ENCODE assay signal across 8 mouse cellular contexts in the genomic region with DNA sequence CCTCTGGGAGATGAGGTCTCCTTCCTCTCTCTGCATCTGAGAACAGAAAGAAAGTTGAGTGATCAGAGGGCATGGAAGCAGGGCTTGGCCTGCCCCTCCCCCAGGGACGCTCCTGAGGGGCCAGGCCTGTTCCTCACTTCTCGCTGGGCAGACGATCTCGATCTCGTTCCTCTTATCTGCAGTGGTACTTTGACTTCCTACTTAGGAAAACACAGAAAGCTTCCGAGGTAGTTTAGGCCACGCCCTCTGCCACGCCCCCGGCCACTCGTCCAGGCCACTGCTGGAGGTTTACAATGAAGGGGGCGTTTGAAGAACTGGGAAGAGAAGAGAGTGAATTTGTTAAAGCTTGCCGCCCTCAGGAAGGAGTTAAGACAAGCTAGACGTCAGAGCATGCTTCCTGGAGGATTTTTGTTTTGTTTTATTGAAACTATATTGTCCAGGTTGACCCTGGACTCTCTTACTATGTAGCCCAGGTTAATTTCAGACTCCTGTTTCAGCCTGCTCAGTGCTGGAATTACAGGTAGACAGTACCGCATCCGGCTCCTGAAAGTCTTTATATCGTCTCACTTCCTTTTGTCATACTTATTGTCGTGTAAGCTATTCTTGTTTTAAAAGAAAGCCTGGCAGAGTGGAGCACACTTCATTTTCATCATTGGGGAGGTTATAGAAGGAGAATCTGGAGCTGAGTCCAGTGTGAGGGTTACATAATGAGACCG. TPM values are rescaled to one million over a fixed set of nuclear protein-coding genes. Genes with fewer than 3 reads are reported as not detected.
A peak's percentile ranks its signal among the peaks of the same experiment; 100 is the strongest.
DNase-seq lines count a peak whose midpoint lies in the region; ATAC-seq and TF ChIP-seq lines count a peak whose summit lies in the region.

No protein-coding gene starts in this region.

- TF ChIP-seq POLR2A in MEL (IDR thresholded peaks at IDR 0.05; ENCODE audit: control insufficient read depth in 1 of 2, insufficient read depth in 1 of 2, low read depth in 1 of 2, low read length in 2 of 2, poor library complexity in 1 of 2) = peak in 1 of 2 experiments; percentile 37; a peak in 1 of 4 replicates
- TF ChIP-seq POLR2A in brain, embryonic 14.5 days (IDR thresholded peaks at IDR 0.05; ENCODE audit: borderline replicate concordance, extremely low read depth, insufficient read depth, insufficient read length, poor library complexity, severe bottlenecking) = no peak
- TF ChIP-seq POLR2A in lung, adult 2 months (IDR thresholded peaks at IDR 0.05; ENCODE audit: borderline replicate concordance, extremely low read depth, low read depth, low read length) = no peak

- no peak for TF ChIP-seq RAD21 in MEL (IDR thresholded peaks at IDR 0.05; ENCODE audit: low read depth, low read length)

- H3K4me2 ChIP-seq in intestine, embryonic 15.5 days (replicated peaks) = peak overlapping the region; percentile 51
- H3K4me2 ChIP-seq in neural tube, embryonic 12.5 days (replicated peaks) = peak overlapping the region; percentile 55

- no peak for TF ChIP-seq CTCF in MEL (IDR thresholded peaks at IDR 0.05 in 2 of 3, conservative IDR thresholded peaks at IDR 0.05 in 1 of 3; ENCODE audit: control insufficient read depth in 1 of 3, insufficient read depth in 1 of 3, low read depth in 2 of 3, low read length in 3 of 3, poor library complexity in 1 of 3, severe bottlenecking in 1 of 3)
- TF ChIP-seq CTCF in brain, embryonic 14.5 days (IDR thresholded peaks at IDR 0.05; ENCODE audit: borderline replicate concordance, extremely low read depth, insufficient read depth, insufficient read length) = no peak
- no peak for TF ChIP-seq CTCF in lung, adult 2 months (IDR thresholded peaks at IDR 0.05; ENCODE audit: insufficient read depth, low read length)

- intact Hi-C loops in gastrocnemius, postnatal 36 days (cut with DNase I) = no loop called here

- ATAC-seq in intestine, embryonic 15.5 days = peak; percentile 90
- ATAC-seq in neural tube, embryonic 12.5 days (ENCODE audit: low FRiP score, low read depth) = no peak

- H3K36me3 ChIP-seq in MEL (ENCODE audit: control insufficient read depth in 1 of 2, insufficient read depth in 2 of 2, low read length in 2 of 2) = peaks cover 0 to 18% of the 10 kb centered on the region in 2 experiments; a peak in 2 of 4 replicates
- H3K36me3 ChIP-seq in intestine, embryonic 15.5 days = no peaks in the 10 kb centered on the region
- no peaks in the 10 kb centered on the region for H3K36me3 ChIP-seq in neural tube, embryonic 12.5 days

- peak; percentile 88 for DNase-seq in MEL (ENCODE audit: low read depth, low spot score)
- DNase-seq in brain, embryonic 14.5 days (ENCODE audit: low read depth) = peak; percentile 50
- peak; percentile 26 to 28 for DNase-seq in gastrocnemius, postnatal 36 days
- peak; percentile 40 for DNase-seq in lung, adult 2 months
- no peak for DNase-seq in left cerebral cortex, adult 11 months (ENCODE audit: low spot score)
- DNase-seq in cerebellum, adult 9-11 months = no peak

- 12% methylated on average over 18 of the region's 18 CpGs for WGBS in intestine, embryonic 15.5 days
- 11% methylated on average over 18 of the region's 18 CpGs for WGBS in lung, adult 2 months
- 17% methylated on average over 18 of the region's 18 CpGs for WGBS in neural tube, embryonic 12.5 days

- H3K79me2 ChIP-seq in MEL (ENCODE audit: control insufficient read depth, insufficient read depth, low read length, poor library complexity) = no peaks in the 10 kb centered on the region

- peak overlapping the region; percentile 58 for H3K9ac ChIP-seq in MEL (ENCODE audit: control insufficient read depth, low read depth, low read length, poor library complexity, severe bottlenecking)
- H3K9ac ChIP-seq in intestine, embryonic 15.5 days = no peak overlapping the region
- no peak overlapping the region for H3K9ac ChIP-seq in neural tube, embryonic 12.5 days

- H3K4me3 ChIP-seq in MEL (ENCODE audit: control insufficient read depth in 1 of 2, insufficient read depth in 1 of 2, low read depth in 2 of 2, low read length in 2 of 2) = peak overlapping the region; percentile 38 to 51
- 0 out of 2 replicates have a peak overlapping the region, but pooled peaks have one; percentile 12 for H3K4me3 ChIP-seq in intestine, embryonic 15.5 days (replicated peaks)
- H3K4me3 ChIP-seq in lung, adult 2 months (replicated peaks; ENCODE audit: extremely low read depth, low read depth, low read length) = no peak overlapping the region
- no peak overlapping the region for H3K4me3 ChIP-seq in neural tube, embryonic 12.5 days

- peaks cover 0 to 3% of the 10 kb centered on the region in 2 experiments; a peak in 1 of 4 replicates for H3K27me3 ChIP-seq in MEL (ENCODE audit: control insufficient read depth in 1 of 2, insufficient read depth in 2 of 2, low read length in 2 of 2)
- H3K27me3 ChIP-seq in intestine, embryonic 15.5 days (replicated peaks) = no peaks in the 10 kb centered on the region
- H3K27me3 ChIP-seq in neural tube, embryonic 12.5 days (replicated peaks) = peaks cover 2% of the 10 kb centered on the region; the same call in 1 of the 2 replicates

- H3K9me3 ChIP-seq in MEL (replicated peaks; ENCODE audit: insufficient read depth, low read length) = no peaks in the 10 kb centered on the region
- H3K9me3 ChIP-seq in intestine, embryonic 15.5 days = no peaks in the 10 kb centered on the region
- H3K9me3 ChIP-seq in neural tube, embryonic 12.5 days = no peaks in the 10 kb centered on the region

- H3K4me1 ChIP-seq in MEL (ENCODE audit: control insufficient read depth in 1 of 2, insufficient read depth in 2 of 2, low read length in 2 of 2) = peaks cover 0 to 16% of the 10 kb centered on the region in 2 experiments; a peak in 2 of 4 replicates
- peaks cover 13% of the 10 kb centered on the region for H3K4me1 ChIP-seq in intestine, embryonic 15.5 days (replicated peaks)
- peaks cover 8% of the 10 kb centered on the region for H3K4me1 ChIP-seq in lung, adult 2 months (ENCODE audit: control insufficient read depth, insufficient read depth, low read length)
- peaks cover 6% of the 10 kb centered on the region for H3K4me1 ChIP-seq in neural tube, embryonic 12.5 days

- peak; percentile 19 to 40; a peak in 3 of 4 replicates for TF ChIP-seq EP300 in MEL (IDR thresholded peaks at IDR 0.05; ENCODE audit: low read depth in 1 of 2, low read length in 2 of 2)

- peak overlapping the region; percentile 21 for H3K27ac ChIP-seq in MEL (ENCODE audit: control insufficient read depth, low read depth, low read length)
- peak overlapping the region; percentile 58 for H3K27ac ChIP-seq in intestine, embryonic 15.5 days
- H3K27ac ChIP-seq in neural tube, embryonic 12.5 days = no peak overlapping the region

TF ChIP-seq in MEL, 35 proteins besides CTCF, POLR2A, EP300 and RAD21 (continues in another document):
- peak; percentile 79 for TF ChIP-seq ELF1 (IDR thresholded peaks at IDR 0.05; ENCODE audit: low read depth, low read length)

RNA-seq across cellular contexts. Expression of gene A130010J15Rik, which starts 7.4 kb away (rescaled TPM):
- 12.5 and 13.2 TPM in 2 replicates for total RNA-seq in MEL (2012; rRNA removed)
- 1 to 10 TPM in 1 of 2 experiments, not detected in 1; 5.8 TPM for polyA plus RNA-seq in MEL (2012; ENCODE audit: insufficient read depth in 1 of 2, insufficient read length in 2 of 2, low read depth in 1 of 2, low replicate concordance in 2 of 2, missing spikeins in 1 of 2)
- 7.6 and 7.9 TPM in 2 replicates for polyA plus RNA-seq in brain, embryonic 14.5 days (2012; rRNA removed)
- 1 to 10 TPM; 2.2 to 3.6 TPM for total RNA-seq in gastrocnemius, postnatal 36 days (2021)
- 14.1 and 14.3 TPM in 2 replicates for polyA plus RNA-seq in intestine, embryonic 15.5 days (2015; fragmentation: Nextera tagmentation; extraction: Ambion mirVana)
- 2.1 and 2.2 TPM in 2 replicates for polyA plus RNA-seq in lung, adult 2 months (2012; rRNA removed)
- 14.3 and 14.4 TPM in 2 replicates for polyA plus RNA-seq in neural tube, embryonic 12.5 days (2016; fragmentation: Nextera tagmentation; extraction: Ambion mirVana)

RNA-seq across cellular contexts. Expression of gene Irf6, which starts 7.6 kb away (rescaled TPM):
- 0.03 and 0.15 TPM in 2 replicates for total RNA-seq in MEL (2012; rRNA removed)
- polyA plus RNA-seq in MEL (2012; ENCODE audit: insufficient read depth in 1 of 2, insufficient read length in 2 of 2, low read depth in 1 of 2, low replicate concordance in 2 of 2, missing spikeins in 1 of 2) = under 1 TPM in 1 of 2 experiments, not detected in 1; 0.19 TPM
- 1.1 and 1.2 TPM in 2 replicates for polyA plus RNA-seq in brain, embryonic 14.5 days (2012; rRNA removed)
- under 1 TPM; 0.41 to 0.54 TPM for total RNA-seq in gastrocnemius, postnatal 36 days (2021)
- 77.3 and 81.9 TPM in 2 replicates for polyA plus RNA-seq in intestine, embryonic 15.5 days (2015; fragmentation: Nextera tagmentation; extraction: Ambion mirVana)
- polyA plus RNA-seq in lung, adult 2 months (2012; rRNA removed) = 18.3 and 25.9 TPM in 2 replicates
- 1.9 and 3.1 TPM in 2 replicates for polyA plus RNA-seq in neural tube, embryonic 12.5 days (2016; fragmentation: Nextera tagmentation; extraction: Ambion mirVana)

RNA-seq across cellular contexts. Expression of gene Diexf, which starts 30.4 kb away (rescaled TPM):
- total RNA-seq in MEL (2012; rRNA removed) = 20.6 and 21.8 TPM in 2 replicates
- 10 to 100 TPM in 1 of 2 experiments, not detected in 1; 45.4 TPM for polyA plus RNA-seq in MEL (2012; ENCODE audit: insufficient read depth in 1 of 2, insufficient read length in 2 of 2, low read depth in 1 of 2, low replicate concordance in 2 of 2, missing spikeins in 1 of 2)
- polyA plus RNA-seq in brain, embryonic 14.5 days (2012; rRNA removed) = 30.2 and 37.0 TPM in 2 replicates
- total RNA-seq in gastrocnemius, postnatal 36 days (2021) = 1 to 10 TPM; 6.0 to 7.6 TPM
- 7.5 and 9.7 TPM in 2 replicates for polyA plus RNA-seq in intestine, embryonic 15.5 days (2015; fragmentation: Nextera tagmentation; extraction: Ambion mirVana)
- polyA plus RNA-seq in lung, adult 2 months (2012; rRNA removed) = 9.9 and 14.1 TPM in 2 replicates
- polyA plus RNA-seq in neural tube, embryonic 12.5 days (2016; fragmentation: Nextera tagmentation; extraction: Ambion mirVana) = 6.9 and 9.6 TPM in 2 replicates

RNA-seq across cellular contexts. Expression of gene Traf3ip3, which starts 41.0 kb away (rescaled TPM):
- total RNA-seq in MEL (2012; rRNA removed) = 5.2 and 7.2 TPM in 2 replicates
- polyA plus RNA-seq in MEL (2012; ENCODE audit: insufficient read depth in 1 of 2, insufficient read length in 2 of 2, low read depth in 1 of 2, low replicate concordance in 2 of 2, missing spikeins in 1 of 2) = 1 to 10 TPM in 1 of 2 experiments, not detected in 1; 9.7 TPM
- polyA plus RNA-seq in brain, embryonic 14.5 days (2012; rRNA removed) = 0.82 and 0.96 TPM in 2 replicates
- 1 to 10 TPM; 1.1 to 2.9 TPM for total RNA-seq in gastrocnemius, postnatal 36 days (2021)
- polyA plus RNA-seq in intestine, embryonic 15.5 days (2015; fragmentation: Nextera tagmentation; extraction: Ambion mirVana) = 3.8 and 4.1 TPM in 2 replicates
- polyA plus RNA-seq in lung, adult 2 months (2012; rRNA removed) = 4.9 and 5.5 TPM in 2 replicates
- 2.5 and 3.2 TPM in 2 replicates for polyA plus RNA-seq in neural tube, embryonic 12.5 days (2016; fragmentation: Nextera tagmentation; extraction: Ambion mirVana)

RNA-seq across cellular contexts. Expression of gene Lamb3, which starts 47.0 kb away (rescaled TPM):
- 0.35 TPM in 1 of 2 replicates, not detected in the other for total RNA-seq in MEL (2012; rRNA removed)
- under 1 TPM in 1 of 2 experiments, not detected in 1; 0.03 TPM for polyA plus RNA-seq in MEL (2012; ENCODE audit: insufficient read depth in 1 of 2, insufficient read length in 2 of 2, low read depth in 1 of 2, low replicate concordance in 2 of 2, missing spikeins in 1 of 2)
- polyA plus RNA-seq in brain, embryonic 14.5 days (2012; rRNA removed) = 0.67 and 0.79 TPM in 2 replicates
- total RNA-seq in gastrocnemius, postnatal 36 days (2021) = 1 to 10 TPM; 1.9 to 2.6 TPM
- polyA plus RNA-seq in intestine, embryonic 15.5 days (2015; fragmentation: Nextera tagmentation; extraction: Ambion mirVana) = 3.9 and 4.4 TPM in 2 replicates
- polyA plus RNA-seq in lung, adult 2 months (2012; rRNA removed) = 60.8 and 62.3 TPM in 2 replicates
- 0.29 and 0.38 TPM in 2 replicates for polyA plus RNA-seq in neural tube, embryonic 12.5 days (2016; fragmentation: Nextera tagmentation; extraction: Ambion mirVana)

Comparison
In these comparisons a context has a peak if more than half of its experiments do, and no peak if none do; other contexts are left out.
1. DNase-seq: peak in MEL (single experiment), brain, embryonic 14.5 days (single experiment), gastrocnemius, postnatal 36 days (2 of 2) and lung, adult 2 months (single experiment); none in left cerebral cortex, adult 11 months (single experiment) and cerebellum, adult 9-11 months (single experiment).
2. H3K4me3 ChIP-seq: peak in MEL (2 of 2) and intestine, embryonic 15.5 days (single experiment); none in lung, adult 2 months (single experiment) and neural tube, embryonic 12.5 days (single experiment).